Mouse (Mus musculus) bone marrow, adult 2 months (tissue): ENCODE measurements at regions not wholly inside any gene's neighbourhood (a gene's known extent, or its start where the extent isn't known, plus 50 kb on each side); places are given as distances from the start of the nearest gene placed in this dataset.

Source experiments
- CTCF ChIP-seq: fragments of 200-500 bp; IDR thresholded peaks from 2 replicates; pipeline ENCODE4 v1.5.1; 2011; ENCODE audit warnings: low read length, control low read depth; ENCODE audit not compliant: control insufficient read depth, insufficient read depth
- POLR2A ChIP-seq: fragments of 200-500 bp; IDR thresholded peaks from 2 replicates; pipeline ENCODE4 v1.6.1; 2011; ENCODE audit warnings: low read depth, mild to moderate bottlenecking, control low read depth, low read length, borderline replicate concordance; ENCODE audit not compliant: control insufficient read depth

DNA sequence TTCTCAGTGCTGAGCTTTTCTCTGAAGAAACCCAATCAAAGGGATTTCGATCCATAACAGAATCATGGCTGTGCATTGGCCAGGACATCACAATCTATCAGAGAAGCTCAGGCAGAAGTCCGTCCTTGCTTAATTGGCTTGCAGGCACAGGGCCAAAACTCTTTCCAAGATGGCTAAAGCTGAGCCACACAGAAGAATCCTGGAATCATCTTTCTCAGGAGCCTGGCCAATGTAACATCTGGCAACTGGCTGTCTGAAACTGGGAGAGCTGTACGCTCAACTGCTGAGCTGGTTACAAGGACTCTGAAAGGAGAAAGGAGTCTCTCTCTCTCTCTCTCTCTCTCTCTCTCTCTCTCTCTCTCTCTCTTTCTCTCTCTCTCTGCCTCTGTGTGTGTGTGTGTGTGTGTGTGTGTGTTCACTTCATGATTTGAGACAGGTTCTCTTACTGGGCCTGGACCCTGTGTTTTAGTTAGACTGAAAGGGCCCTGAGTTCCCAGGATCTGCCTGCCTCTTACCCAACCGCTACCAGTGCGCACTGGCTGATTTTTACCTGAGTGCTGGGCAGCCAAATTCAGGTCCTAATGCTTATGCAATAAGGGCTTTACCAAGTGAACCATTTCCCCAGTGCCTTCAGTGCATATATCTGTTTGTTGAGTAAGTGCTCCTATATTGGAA is 333.3 kb upstream of the Cwc22 start:
- no peak for TF ChIP-seq CTCF
- TF ChIP-seq POLR2A: no peak
